Mouse (Mus musculus) 3134 (cell line): ENCODE data around the gene Col4a3.

ENCODE experiments used
- DNase-seq: peaks from one replicate; pipeline ENCODE4 v3.0.0-alpha.2; 2011; ENCODE audit warnings: low spot score; ENCODE audit not compliant: insufficient read length; ENCODE audit errors: extremely low read depth

Col4a3 gene

DNA sequence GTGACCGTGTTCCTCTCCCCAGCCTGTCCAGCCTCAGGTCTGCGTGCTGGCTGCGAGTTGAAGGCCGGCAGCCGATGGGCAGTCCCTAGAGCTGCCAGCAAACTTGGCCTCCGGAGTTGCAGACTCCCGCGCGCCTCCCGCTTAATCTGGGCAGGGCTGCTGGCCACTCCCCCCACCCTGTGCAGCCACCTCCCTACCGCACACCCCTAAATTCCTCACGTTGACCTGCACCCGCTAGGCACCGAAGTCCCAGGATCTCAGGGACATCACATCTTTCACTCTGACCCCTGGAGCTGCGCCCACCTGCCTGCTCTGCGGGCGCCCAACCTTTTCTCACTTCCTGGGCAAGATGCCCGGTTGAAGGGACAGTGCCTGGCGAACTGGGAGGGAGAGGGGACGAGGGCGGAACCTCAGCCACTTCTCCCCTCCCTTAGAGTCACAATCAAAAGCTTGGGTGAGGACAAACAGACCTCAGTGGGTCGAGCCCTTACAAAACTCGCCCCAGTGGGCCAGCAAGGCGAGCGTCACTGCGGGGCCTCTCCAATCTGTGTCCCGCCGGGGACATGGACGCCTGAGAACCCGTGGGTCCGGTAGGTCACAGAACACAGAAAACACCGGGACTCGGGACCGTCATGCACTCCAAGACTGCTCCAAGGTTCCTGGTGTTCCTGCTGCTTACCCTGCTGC lies at the start of gene Col4a3, which contains the start of gene Col4a4:
Gene Col4a3, plus strand, starts transcription at position 209 of the 687 bp plus-strand sequence.
Gene Col4a4, minus strand, starts transcription at position 137 of the 687 bp plus-strand sequence.
- DNase-seq, result peak; percentile 10

- DNase-seq, result no peak
These were observed 48.9 kb upstream of the Col4a3 start for GRCm38 (mm10) chr1:82537848-82538247.

DNA sequence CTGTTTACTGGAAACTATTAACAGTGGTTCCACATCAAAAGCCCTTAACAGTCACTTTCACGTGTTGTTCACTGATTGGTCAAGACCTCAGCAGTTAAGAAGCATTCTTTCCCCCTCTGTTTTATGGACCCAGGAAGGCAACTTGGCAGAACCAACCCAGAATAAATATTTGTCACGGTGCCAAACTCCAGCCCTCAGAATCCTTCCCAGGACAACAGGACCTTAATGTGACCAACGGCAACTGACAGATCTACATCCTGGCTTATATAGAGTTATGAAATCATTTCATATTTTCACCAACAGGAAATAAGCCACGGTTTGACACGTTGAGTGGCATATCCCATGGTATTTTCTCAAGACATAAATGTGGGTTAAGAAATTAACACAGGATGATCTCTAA lies 46.7 kb upstream of the Col4a3 start:
- DNase-seq, result no peak

GRCm38 (mm10) chr1:82543934-82544333 lies 42.8 kb upstream of the Col4a3 start:
- no peak for DNase-seq

- DNase-seq, result no peak
These were observed 42.1 kb upstream of the Col4a3 start for GRCm38 (mm10) chr1:82544419-82545185.

DNA sequence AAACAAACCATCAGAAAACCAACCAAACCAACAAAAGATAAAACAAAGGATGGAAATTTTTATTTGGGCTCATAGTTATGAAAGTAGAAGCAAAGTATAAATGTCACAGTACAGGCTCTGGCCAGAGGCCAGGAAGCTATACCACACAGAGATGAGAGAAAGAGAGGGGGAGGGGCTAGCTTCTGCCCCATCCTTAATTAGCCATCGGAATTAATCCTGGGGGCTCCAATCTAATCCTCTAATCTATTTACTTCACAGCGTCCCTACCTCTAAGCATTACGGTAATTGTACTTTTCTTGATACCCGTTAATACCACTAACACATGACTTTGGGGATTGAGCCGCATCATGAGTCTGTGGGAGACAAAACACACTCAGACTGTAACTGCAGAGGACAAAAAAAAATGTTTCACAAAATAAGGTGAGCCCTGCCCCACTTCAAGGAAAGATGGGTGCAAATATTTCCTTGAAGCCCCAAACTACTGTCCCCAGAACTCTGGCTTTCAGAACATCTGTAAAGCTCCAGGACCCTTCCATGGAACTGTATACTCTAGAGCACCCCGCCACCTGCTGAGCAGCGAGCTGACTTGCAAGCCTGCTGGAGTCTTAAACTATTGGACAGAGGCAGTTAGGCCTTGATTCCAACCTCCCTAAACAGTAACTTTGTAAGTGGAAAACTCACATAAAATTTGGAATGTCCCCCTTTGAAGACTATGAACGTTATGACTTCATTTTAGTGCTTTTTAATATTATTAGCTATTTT lies 41.3 kb upstream of the Col4a3 start:
- no peak for DNase-seq

- no peak for DNase-seq
These were observed 32.3 kb upstream of the Col4a3 start for GRCm38 (mm10) chr1:82554443-82554850.

DNA sequence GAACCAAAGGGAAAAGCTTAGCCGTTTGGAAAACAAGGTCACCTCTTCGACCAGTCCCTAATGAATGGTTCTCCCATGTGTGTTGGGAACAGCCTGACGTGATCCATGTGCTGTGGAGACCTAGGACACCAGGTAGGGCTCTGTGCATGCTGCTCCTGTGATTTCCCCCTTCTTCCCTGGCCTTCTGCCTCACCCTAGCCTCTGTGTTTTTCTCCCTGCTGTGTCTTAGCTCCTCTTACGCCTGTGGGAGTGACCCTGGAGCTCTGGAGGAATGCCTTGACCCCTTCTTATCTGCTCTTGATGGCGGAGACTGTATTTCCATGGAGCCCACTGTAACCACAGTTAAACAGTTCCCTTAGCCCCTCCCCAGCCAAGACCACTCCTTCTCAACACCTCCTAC lies 31.8 kb upstream of the Col4a3 start:
- no peak for DNase-seq

- no peak for DNase-seq
These were observed 26.5 kb upstream of the Col4a3 start for GRCm38 (mm10) chr1:82560223-82560622.

GRCm38 (mm10) chr1:82569405-82569804 lies 17.3 kb upstream of the Col4a3 start:
- DNase-seq, result no peak

DNA sequence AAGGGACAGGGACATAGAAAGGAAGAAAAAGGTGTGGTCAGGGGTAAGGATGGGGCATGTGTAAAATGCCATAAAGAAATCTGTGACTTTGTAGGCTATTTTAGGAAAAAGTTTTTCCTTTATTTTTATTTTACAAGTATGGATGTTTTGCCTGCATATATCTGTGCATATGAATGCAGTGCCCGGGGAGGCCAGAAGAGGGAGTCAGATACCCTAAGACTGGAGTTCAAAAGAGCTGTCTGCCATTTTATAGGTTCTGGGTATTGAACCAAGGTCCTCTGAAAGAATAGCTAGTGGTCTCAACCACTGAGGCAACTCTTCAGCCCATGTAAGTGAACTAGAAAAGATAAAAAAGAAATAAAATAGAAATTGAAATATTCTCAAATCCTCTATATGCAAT lies 15.0 kb upstream of the Col4a3 start:
- no peak for DNase-seq

GRCm38 (mm10) chr1:82575681-82576080 lies 11.0 kb upstream of the Col4a3 start:
- no peak for DNase-seq

- DNase-seq, result no peak
These were observed 10.5 kb upstream of the Col4a3 start for GRCm38 (mm10) chr1:82576182-82576581.

GRCm38 (mm10) chr1:82577339-82577738 lies 9.4 kb upstream of the Col4a3 start:
- DNase-seq, result no peak

GRCm38 (mm10) chr1:82577915-82578314 lies 8.8 kb upstream of the Col4a3 start:
- no peak for DNase-seq

DNA sequence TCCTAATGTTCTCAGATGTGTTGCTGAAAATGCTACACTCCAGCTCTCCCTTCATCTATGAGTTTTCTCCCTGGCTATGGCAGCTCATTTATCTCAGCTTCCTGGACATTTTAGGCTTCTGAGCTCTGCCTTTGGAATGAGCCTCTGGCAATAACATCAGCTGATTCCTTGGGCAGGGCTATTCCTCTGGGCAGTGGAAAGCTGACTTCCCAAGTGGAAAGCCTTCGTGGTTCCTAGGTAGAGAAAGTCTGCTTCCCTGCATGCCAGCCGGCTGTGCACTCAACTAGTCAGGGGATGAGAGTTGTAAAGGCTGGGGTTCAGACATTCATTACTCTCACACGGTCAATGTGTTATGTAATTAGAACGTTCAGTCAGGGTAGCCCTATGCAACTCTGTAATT lies 8.4 kb upstream of the Col4a3 start:
- no peak for DNase-seq

DNA sequence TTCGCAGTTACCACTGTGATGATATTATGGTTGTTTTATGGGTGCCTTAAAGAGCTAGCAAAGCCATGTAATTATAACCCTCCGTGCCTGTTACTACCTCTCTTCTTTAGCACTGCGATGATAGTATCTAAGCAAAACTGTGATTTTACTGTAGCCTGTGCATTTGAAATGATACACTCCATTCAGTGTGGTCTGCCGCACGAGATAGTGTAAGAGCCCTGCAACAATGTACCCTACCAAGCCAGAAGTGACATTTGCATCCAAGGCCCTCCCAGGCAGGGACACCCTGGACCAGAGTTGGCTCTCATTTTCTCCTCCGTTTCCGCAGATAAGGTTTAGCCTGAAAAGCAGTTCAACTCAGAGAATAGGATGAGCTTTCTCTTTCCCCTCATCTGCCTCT lies 740 bp upstream of the Col4a3 start:
- no peak for DNase-seq

- DNase-seq, result no peak
These were observed 3.5 kb downstream of the Col4a3 start for GRCm38 (mm10) chr1:82590266-82590665.

GRCm38 (mm10) chr1:82596864-82597596 lies 10.3 kb downstream of the Col4a3 start:
- no peak for DNase-seq

DNA sequence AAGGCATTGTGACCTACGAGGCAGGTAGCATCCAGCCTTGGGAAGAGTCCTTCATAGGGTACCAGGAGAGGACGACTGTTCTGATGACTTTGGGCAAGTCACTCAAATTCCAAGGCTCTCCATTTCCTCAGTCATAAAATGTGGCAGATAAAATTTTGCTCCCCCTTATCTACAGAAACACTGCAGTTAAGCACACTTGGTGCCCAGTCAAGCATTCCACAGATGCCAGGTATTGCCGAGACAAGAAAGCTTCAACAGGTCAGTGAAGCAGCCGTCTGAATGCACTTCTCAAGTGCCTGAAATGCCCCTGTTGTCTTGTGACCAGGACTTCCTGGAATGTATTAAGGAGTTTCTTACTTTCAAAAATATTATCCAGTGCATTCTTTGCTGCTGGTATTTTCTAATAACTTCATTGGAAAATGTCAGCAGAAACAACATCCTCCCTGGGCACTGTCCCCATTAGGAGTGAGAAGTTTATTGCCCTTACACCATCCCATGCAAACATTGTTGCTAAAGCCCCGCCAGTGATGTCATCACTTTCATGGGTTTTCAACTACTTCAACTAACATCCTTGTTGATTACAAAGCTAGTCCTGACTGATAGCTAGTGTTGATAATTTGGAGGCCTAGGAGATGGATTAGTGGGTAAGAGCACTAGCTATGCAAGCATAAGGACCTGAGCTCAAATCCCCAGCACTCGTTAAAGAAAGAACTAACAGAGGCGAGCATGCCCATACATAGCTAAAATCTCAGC lies 16.7 kb downstream of the Col4a3 start:
- DNase-seq, result no peak
